Mouse (Mus musculus) testis, adult 2 months (tissue): ENCODE measurements around the gene Maneal. TPM values are rescaled to one million over a fixed set of nuclear protein-coding genes. Genes with fewer than 3 reads are reported as not detected.

ENCODE experiments used
- H3K27ac ChIP-seq: fragments of 200-500 bp; 2 replicates; pipeline ENCODE4 v1.5.1; 2012; ENCODE audit warnings: low read depth, low read length; ENCODE audit not compliant: control insufficient read depth, insufficient read depth
- H3K27me3 ChIP-seq: fragments of 200-500 bp; 2 replicates; pipeline ENCODE4 v1.6.1; 2012; ENCODE audit warnings: mild to moderate bottlenecking, low read length, moderate library complexity; ENCODE audit not compliant: control insufficient read depth, insufficient read depth
- H3K36me3 ChIP-seq: fragments of 200-500 bp; 2 replicates; pipeline ENCODE4 v1.6.1; 2012; ENCODE audit warnings: mild to moderate bottlenecking, low read length; ENCODE audit not compliant: control insufficient read depth, insufficient read depth
- H3K4me1 ChIP-seq: fragments of 200-500 bp; 2 replicates; pipeline ENCODE4 v1.6.1; 2012; ENCODE audit warnings: low read length; ENCODE audit not compliant: control insufficient read depth, insufficient read depth
- H3K4me3 ChIP-seq: fragments of 200-500 bp; 2 replicates; pipeline ENCODE4 v1.5.1; 2012; ENCODE audit warnings: low read depth, mild to moderate bottlenecking, low read length, moderate library complexity, mixed read lengths; ENCODE audit not compliant: control insufficient read depth
- CTCF ChIP-seq: fragments of 200-500 bp; IDR thresholded peaks from 2 replicates; pipeline ENCODE4 v1.5.1; 2012; ENCODE audit warnings: low read depth, mild to moderate bottlenecking, inconsistent platforms, low read length, moderate library complexity; ENCODE audit not compliant: control insufficient read depth, insufficient read depth, insufficient replicate concordance
- POLR2A ChIP-seq: fragments of 200-500 bp; IDR thresholded peaks from 2 replicates; pipeline ENCODE4 v1.6.1; 2012; ENCODE audit warnings: low read depth, mild to moderate bottlenecking, inconsistent platforms, low read length, moderate library complexity; ENCODE audit not compliant: control insufficient read depth
- polyA plus RNA-seq: library from polyadenylated mRNA; depleted of rRNA; stranded (reverse); fragments of >200 nt; gene quantifications from 2 replicates; pipeline ENCODE4 v1.2.3, GENCODE M21; 2012

Maneal gene
- polyA plus RNA-seq, 1 experiment: 0.23 TPM

- no peaks in the 10 kb centered on the region; the same call in none of the 2 replicates for H3K36me3 ChIP-seq
- no peak overlapping the region for H3K27ac ChIP-seq
- H3K4me1 ChIP-seq: no peaks in the 10 kb centered on the region
- TF ChIP-seq CTCF (peak; percentile 19; the same call in 1 of the 2 replicates), POLR2A (no peak)
- no peak overlapping the region for H3K4me3 ChIP-seq
- no peaks in the 10 kb centered on the region for H3K27me3 ChIP-seq
These were observed 21.0 kb downstream of the Maneal start for GRCm38 (mm10) chr4:124840998-124841397.

GRCm38 (mm10) chr4:124838035-124838700 lies 23.8 kb downstream of the Maneal start:
- Histone ChIP-seq H3K27me3 (no peaks in the 10 kb centered on the region), H3K4me1 (no peaks in the 10 kb centered on the region), H3K36me3 (peaks cover 1% of the 10 kb centered on the region), H3K27ac (no peak overlapping the region), H3K4me3 (no peak overlapping the region)
- no peak for TF ChIP-seq CTCF
- TF ChIP-seq POLR2A: no peak

- Histone ChIP-seq H3K27ac (no peak overlapping the region), H3K4me1 (no peaks in the 10 kb centered on the region), H3K4me3 (no peak overlapping the region), H3K36me3 (peaks cover 1% of the 10 kb centered on the region), H3K27me3 (no peaks in the 10 kb centered on the region)
- TF ChIP-seq POLR2A (no peak), CTCF (no peak)
These were observed 29.2 kb downstream of the Maneal start for GRCm38 (mm10) chr4:124832796-124833195.

GRCm38 (mm10) chr4:124829671-124830070 lies 32.3 kb downstream of the Maneal start:
- TF ChIP-seq POLR2A (no peak), CTCF (no peak)
- Histone ChIP-seq H3K27me3 (no peaks in the 10 kb centered on the region), H3K36me3 (peaks cover 4% of the 10 kb centered on the region), H3K4me3 (no peak overlapping the region), H3K4me1 (no peaks in the 10 kb centered on the region), H3K27ac (no peak overlapping the region)

- Histone ChIP-seq H3K27ac (no peak overlapping the region), H3K36me3 (peaks cover 5% of the 10 kb centered on the region), H3K4me3 (no peak overlapping the region), H3K27me3 (no peaks in the 10 kb centered on the region), H3K4me1 (no peaks in the 10 kb centered on the region)
- no peak for TF ChIP-seq POLR2A
- TF ChIP-seq CTCF: no peak
These were observed 36.5 kb downstream of the Maneal start for GRCm38 (mm10) chr4:124825371-124825965.

GRCm38 (mm10) chr4:124824967-124825366 lies 37.0 kb downstream of the Maneal start:
- H3K36me3 ChIP-seq: peaks cover 5% of the 10 kb centered on the region
- H3K27ac ChIP-seq: no peak overlapping the region
- no peaks in the 10 kb centered on the region for H3K27me3 ChIP-seq
- no peak overlapping the region for H3K4me3 ChIP-seq
- no peaks in the 10 kb centered on the region for H3K4me1 ChIP-seq
- TF ChIP-seq CTCF: no peak
- no peak for TF ChIP-seq POLR2A

- Histone ChIP-seq H3K27me3 (no peaks in the 10 kb centered on the region), H3K27ac (no peak overlapping the region), H3K36me3 (peaks cover 4% of the 10 kb centered on the region), H3K4me1 (no peaks in the 10 kb centered on the region; the same call in 1 of the 2 replicates), H3K4me3 (no peak overlapping the region)
- no peak for TF ChIP-seq POLR2A
- no peak for TF ChIP-seq CTCF
These were observed 43.1 kb downstream of the Maneal start for GRCm38 (mm10) chr4:124818832-124819231.

GRCm38 (mm10) chr4:124817803-124818202 lies 44.2 kb downstream of the Maneal start:
- TF ChIP-seq POLR2A: no peak
- no peak for TF ChIP-seq CTCF
- Histone ChIP-seq H3K4me3 (no peak overlapping the region), H3K27ac (no peak overlapping the region), H3K27me3 (no peaks in the 10 kb centered on the region), H3K36me3 (peaks cover 4% of the 10 kb centered on the region), H3K4me1 (no peaks in the 10 kb centered on the region; the same call in 1 of the 2 replicates)
